Comparison of ENCODE assay signal across 15 mouse cellular contexts in genomic region chr4:151902046-151902688, GRCm38 (mm10). TPM values are rescaled to one million over a fixed set of nuclear protein-coding genes. Genes with fewer than 3 reads are reported as not detected.
DNase-seq lines count a peak whose midpoint lies in the region; ATAC-seq and TF ChIP-seq lines count a peak whose summit lies in the region.
"Had no signal": no experiment of that assay in that cellular context is flagged by ENCODE, and none has a peak within 500 bp of the region (broad histone marks: within the 10 kb centered on the region; RNA-seq: fewer than 3 reads in every experiment).

No protein-coding gene starts in this region.

- no peak for TF ChIP-seq CTCF in lung, adult 2 months (IDR thresholded peaks at IDR 0.05; ENCODE audit: insufficient read depth, low read length)

- no peaks in the 10 kb centered on the region for H3K9me3 ChIP-seq in heart, embryonic 14.5 days (ENCODE audit: control insufficient read depth, low read length)
- no peaks in the 10 kb centered on the region for H3K9me3 ChIP-seq in heart, embryonic 11.5 days (replicated peaks; ENCODE audit: control insufficient read depth, low read length)
- H3K9me3 ChIP-seq: liver, embryonic 15.5 days; midbrain, embryonic 13.5 days; neural tube, embryonic 15.5 days had no signal

- H3K36me3 ChIP-seq in heart, embryonic 14.5 days (ENCODE audit: control insufficient read depth, insufficient read depth, low read length) = no peaks in the 10 kb centered on the region
- no peaks in the 10 kb centered on the region for H3K36me3 ChIP-seq in heart, embryonic 11.5 days (ENCODE audit: control insufficient read depth, insufficient read depth, low read length)
- H3K36me3 ChIP-seq: liver, embryonic 15.5 days; midbrain, embryonic 13.5 days; neural tube, embryonic 15.5 days had no signal

- no peaks in the 10 kb centered on the region for H3K27me3 ChIP-seq in heart, embryonic 14.5 days (ENCODE audit: control insufficient read depth, insufficient read depth, low read length)
- peaks cover 3% of the 10 kb centered on the region; the same call in 1 of the 2 replicates for H3K27me3 ChIP-seq in heart, embryonic 11.5 days (ENCODE audit: control insufficient read depth, insufficient read depth, low read length)
- H3K27me3 ChIP-seq: neural tube, embryonic 15.5 days had no signal

- peak; percentile 30 for DNase-seq in cerebellum, adult 9-10 months
- no peak for DNase-seq in cerebellum, adult 11 months
- DNase-seq in lung, adult 2 months = no peak
- DNase-seq in lung, postnatal 25 days (ENCODE audit: low spot score) = no peak
- DNase-seq: layer of hippocampus, adult 9-11 months; thymus, adult 18-20 months had no signal

- peak overlapping the region in 1 of 2 experiments; percentile 62; a peak in 3 of 4 replicates for H3K27ac ChIP-seq in heart, embryonic 14.5 days (replicated peaks in 1 of 2; ENCODE audit: control insufficient read depth in 1 of 2, insufficient read depth in 1 of 2, low read depth in 2 of 2, low read length in 2 of 2)
- H3K27ac ChIP-seq in heart, embryonic 11.5 days (ENCODE audit: low read depth, low read length) = no peak overlapping the region
- H3K27ac ChIP-seq in brown adipose tissue, adult 24 weeks (replicated peaks; ENCODE audit: low read depth, low read length) = peak overlapping the region; percentile 75
- H3K27ac ChIP-seq: liver, embryonic 15.5 days; midbrain, embryonic 13.5 days; neural tube, embryonic 15.5 days had no signal

- peak overlapping the region; percentile 46; the same call in 1 of the 2 replicates for H3K4me2 ChIP-seq in heart, embryonic 14.5 days (ENCODE audit: low read length)
- no peak overlapping the region for H3K4me2 ChIP-seq in heart, embryonic 11.5 days
- H3K4me2 ChIP-seq: liver, embryonic 15.5 days; midbrain, embryonic 13.5 days; neural tube, embryonic 15.5 days had no signal

- H3K4me1 ChIP-seq in heart, embryonic 14.5 days (ENCODE audit: control insufficient read depth in 2 of 2, insufficient read depth in 2 of 2, low read length in 2 of 2) = peaks cover 22 to 26% of the 10 kb centered on the region in 2 experiments
- H3K4me1 ChIP-seq in heart, embryonic 11.5 days (ENCODE audit: control insufficient read depth, insufficient read depth, low read length) = peaks cover 7% of the 10 kb centered on the region; the same call in 1 of the 2 replicates
- H3K4me1 ChIP-seq in lung, adult 2 months (ENCODE audit: control insufficient read depth, insufficient read depth, low read length) = peaks cover 14% of the 10 kb centered on the region
- H3K4me1 ChIP-seq in brown adipose tissue, adult 24 weeks (ENCODE audit: control insufficient read depth, insufficient read depth, insufficient read length, low read length) = peaks cover 19% of the 10 kb centered on the region

- H3K9ac ChIP-seq in heart, embryonic 14.5 days (ENCODE audit: low read length) = no peak overlapping the region
- no peak overlapping the region for H3K9ac ChIP-seq in heart, embryonic 11.5 days (ENCODE audit: low read depth, low read length)
- H3K9ac ChIP-seq: liver, embryonic 15.5 days; midbrain, embryonic 13.5 days; neural tube, embryonic 15.5 days had no signal

- 74% methylated on average over 17 of the region's 17 CpGs for WGBS in heart, embryonic 14.5 days
- WGBS in heart, embryonic 11.5 days (ENCODE audit: insufficient replicate concordance) = 74% methylated on average over 17 of the region's 17 CpGs
- 52% methylated on average over 17 of the region's 17 CpGs for WGBS in lung, adult 2 months

- no peak overlapping the region for H3K4me3 ChIP-seq in heart, embryonic 14.5 days (ENCODE audit: control insufficient read depth in 1 of 2, insufficient read depth in 1 of 2, low read depth in 1 of 2, low read length in 2 of 2)
- no peak overlapping the region for H3K4me3 ChIP-seq in heart, embryonic 11.5 days (ENCODE audit: low read depth, low read length)
- H3K4me3 ChIP-seq in lung, adult 2 months (replicated peaks; ENCODE audit: extremely low read depth, low read depth, low read length) = no peak overlapping the region
- H3K4me3 ChIP-seq in brown adipose tissue, adult 24 weeks (ENCODE audit: insufficient read depth, low read depth, low read length) = no peak overlapping the region
- H3K4me3 ChIP-seq: liver, embryonic 15.5 days; midbrain, embryonic 13.5 days; myocyte; neural tube, embryonic 15.5 days had no signal

- peak; percentile 36; the same call in 1 of the 2 replicates for TF ChIP-seq POLR2A in lung, adult 2 months (IDR thresholded peaks at IDR 0.05; ENCODE audit: borderline replicate concordance, extremely low read depth, low read depth, low read length)

- no peak for ATAC-seq in heart, embryonic 14.5 days (ENCODE audit: insufficient number of reproducible peaks, insufficient read depth, low FRiP score, low read depth)
- ATAC-seq in heart, embryonic 11.5 days (replicated peaks; ENCODE audit: insufficient number of reproducible peaks, low FRiP score, low TSS enrichment) = no peak
- ATAC-seq: activated CD4-positive, CD25-positive, alpha-beta regulatory T cell, adult 4 months; midbrain, embryonic 13.5 days; Patski had no signal

RNA-seq across cellular contexts. Expression of gene Dnajc11, which starts 31.3 kb away (rescaled TPM):
- polyA plus RNA-seq in heart, embryonic 14.5 days (2014; fragmentation: Nextera tagmentation; extraction: Ambion mirVana) = 51.8 and 54.6 TPM in 2 replicates
- 57.7 and 57.8 TPM in 2 replicates for polyA plus RNA-seq in heart, embryonic 11.5 days (2014; fragmentation: Nextera tagmentation; extraction: Ambion mirVana)
- 30.8 and 45.8 TPM in 2 replicates for polyA plus RNA-seq in lung, adult 2 months (2012; rRNA removed)
- 50.7 and 88.6 TPM in 2 replicates for polyA plus RNA-seq in brown adipose tissue, adult 24 weeks (2012; ENCODE audit: insufficient read depth, insufficient read length, missing spikeins)

RNA-seq across cellular contexts. Expression of gene Camta1, which starts 40.5 kb away (rescaled TPM):
- 150 and 167 TPM in 2 replicates for polyA plus RNA-seq in heart, embryonic 14.5 days (2014; fragmentation: Nextera tagmentation; extraction: Ambion mirVana)
- 137 and 138 TPM in 2 replicates for polyA plus RNA-seq in heart, embryonic 11.5 days (2014; fragmentation: Nextera tagmentation; extraction: Ambion mirVana)
- polyA plus RNA-seq in lung, adult 2 months (2012; rRNA removed) = 8.4 and 10.4 TPM in 2 replicates
- polyA plus RNA-seq in brown adipose tissue, adult 24 weeks (2012; ENCODE audit: insufficient read depth, insufficient read length, missing spikeins) = 25.5 and 56.8 TPM in 2 replicates
